Mouse (Mus musculus): ENCODE data around the gene Fam120a. TPM values are rescaled to one million over a fixed set of nuclear protein-coding genes. Genes with fewer than 3 reads are reported as not detected.

Fam120a gene
- polyA plus RNA-seq, 1 experiment: 10.8 TPM

DNA sequence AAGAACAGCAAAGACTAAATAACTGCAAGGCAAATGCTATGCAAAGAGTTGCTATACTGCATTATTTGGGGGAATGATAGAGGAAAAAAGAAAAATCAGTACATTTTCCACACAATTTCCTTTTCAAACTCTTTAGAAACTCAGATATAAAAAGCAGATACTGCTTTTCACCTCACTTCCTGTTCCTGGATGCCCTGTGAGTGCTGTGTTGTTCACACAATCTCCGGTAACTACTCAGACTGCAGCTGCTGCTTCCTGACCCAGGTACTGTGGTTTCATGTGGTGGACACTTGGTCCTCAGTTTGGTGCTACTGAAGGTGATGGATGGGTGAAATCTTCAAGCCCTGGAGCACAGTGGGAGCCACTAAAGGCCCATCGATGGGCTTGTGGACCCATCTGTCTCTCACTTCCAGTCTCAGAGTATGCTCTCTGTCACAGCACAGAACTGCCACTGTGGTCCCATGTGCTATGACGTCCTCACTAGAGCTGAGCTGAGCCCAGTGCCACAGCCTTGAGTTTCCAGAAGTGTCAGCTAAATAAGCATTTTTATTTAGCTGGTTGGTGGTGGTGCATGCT is 38.2 kb downstream of the Fam120a start:
- TF ChIP-seq TAL1 (IDR thresholded peaks at IDR 0.05; ENCODE audit: low read length) (no peak), GATA1 (IDR thresholded peaks at IDR 0.05; ENCODE audit: low read length) (no peak)
- Histone ChIP-seq H3K27me3 (ENCODE audit: control insufficient read depth) (no peaks in the 10 kb centered on the region), H3K9me3 (ENCODE audit: control insufficient read depth, low read length) (no peaks in the 10 kb centered on the region), H3K36me3 (ENCODE audit: control insufficient read depth) (peaks cover 93% of the 10 kb centered on the region), H3K4me3 (replicated peaks) (no peak overlapping the region), H3K4me1 (ENCODE audit: control insufficient read depth) (peaks cover 13% of the 10 kb centered on the region)

DNA sequence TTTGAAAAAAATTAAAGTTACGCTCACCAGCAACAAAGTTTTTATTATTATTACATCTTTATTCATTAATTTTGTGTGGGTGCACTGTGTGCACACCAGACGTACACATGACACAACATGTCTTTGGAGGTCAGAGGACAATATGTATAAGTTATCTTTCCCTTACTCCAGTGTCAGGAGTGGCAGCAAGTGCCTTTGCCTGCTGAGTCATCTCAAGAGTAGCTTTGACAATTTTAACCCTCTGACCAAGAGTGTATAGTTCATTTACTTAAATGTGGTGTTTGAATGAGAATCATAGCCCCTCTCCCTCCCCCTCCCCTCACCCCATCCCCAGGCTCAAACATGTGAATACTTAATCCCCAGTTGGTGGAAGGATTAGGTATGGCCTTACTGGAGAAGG is 40.2 kb downstream of the Fam120a start:
- Histone ChIP-seq H3K4me3 (replicated peaks) (no peak overlapping the region), H3K36me3 (ENCODE audit: control insufficient read depth) (peaks cover 92% of the 10 kb centered on the region), H3K27me3 (ENCODE audit: control insufficient read depth) (no peaks in the 10 kb centered on the region), H3K4me1 (ENCODE audit: control insufficient read depth) (peaks cover 2% of the 10 kb centered on the region), H3K9me3 (ENCODE audit: control insufficient read depth, low read length) (no peaks in the 10 kb centered on the region)
- TF ChIP-seq TAL1 (IDR thresholded peaks at IDR 0.05; ENCODE audit: low read length): no peak
- TF ChIP-seq GATA1 (IDR thresholded peaks at IDR 0.05; ENCODE audit: low read length): no peak

DNA sequence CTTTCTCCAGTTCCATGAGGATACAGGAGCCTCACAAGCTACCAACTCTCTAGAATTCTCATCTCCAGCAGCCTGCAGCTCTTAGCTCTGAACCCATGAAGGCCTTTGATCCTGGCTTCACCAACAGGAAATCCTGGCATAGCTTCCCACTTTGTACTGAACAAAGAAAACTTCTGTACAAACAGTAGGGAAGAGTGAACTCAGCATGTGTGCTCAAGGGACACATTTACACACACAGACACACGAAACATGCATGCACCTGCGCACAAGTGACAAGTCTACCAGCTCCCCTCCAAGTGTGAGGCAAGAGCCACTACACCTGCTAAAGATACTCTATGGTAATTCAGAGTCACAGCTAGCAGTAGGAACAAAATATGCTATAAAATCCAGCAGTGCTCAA is 45.1 kb downstream of the Fam120a start:
- Histone ChIP-seq H3K36me3 (ENCODE audit: control insufficient read depth) (peaks cover 91% of the 10 kb centered on the region), H3K4me3 (replicated peaks) (no peak overlapping the region), H3K9me3 (ENCODE audit: control insufficient read depth, low read length) (no peaks in the 10 kb centered on the region), H3K27me3 (ENCODE audit: control insufficient read depth) (no peaks in the 10 kb centered on the region), H3K4me1 (ENCODE audit: control insufficient read depth) (no peaks in the 10 kb centered on the region; the same call in 1 of the 2 replicates)
- TF ChIP-seq GATA1 (IDR thresholded peaks at IDR 0.05; ENCODE audit: low read length) (no peak), TAL1 (IDR thresholded peaks at IDR 0.05; ENCODE audit: low read length) (no peak)

DNA sequence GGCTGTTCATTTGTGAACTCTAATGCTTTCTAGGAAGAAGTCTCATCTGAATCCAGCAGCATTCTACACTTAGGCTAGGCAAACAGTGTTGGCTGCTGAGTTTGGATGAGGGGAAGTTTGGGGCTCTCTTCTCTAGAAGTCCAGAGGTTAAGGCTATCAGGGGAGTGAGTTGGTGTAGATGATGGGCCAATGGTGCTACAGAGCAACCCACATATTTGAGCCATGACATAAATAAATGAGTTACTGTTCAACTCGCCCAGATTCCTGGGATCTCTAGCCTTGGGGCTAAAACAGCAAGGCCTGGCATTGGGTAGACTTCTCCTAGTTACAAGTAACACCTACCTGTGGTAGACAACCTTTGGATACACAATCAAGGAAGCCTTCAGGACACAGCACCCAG is 46.6 kb downstream of the Fam120a start:
- TF ChIP-seq GATA1 (IDR thresholded peaks at IDR 0.05; ENCODE audit: low read length) (no peak), TAL1 (IDR thresholded peaks at IDR 0.05; ENCODE audit: low read length) (no peak)
- peaks cover 92% of the 10 kb centered on the region for H3K36me3 ChIP-seq (ENCODE audit: control insufficient read depth)
- no peaks in the 10 kb centered on the region for H3K4me1 ChIP-seq (ENCODE audit: control insufficient read depth)
- H3K4me3 ChIP-seq (replicated peaks): no peak overlapping the region
- no peaks in the 10 kb centered on the region for H3K27me3 ChIP-seq (ENCODE audit: control insufficient read depth)
- no peaks in the 10 kb centered on the region for H3K9me3 ChIP-seq (ENCODE audit: control insufficient read depth, low read length)

DNA sequence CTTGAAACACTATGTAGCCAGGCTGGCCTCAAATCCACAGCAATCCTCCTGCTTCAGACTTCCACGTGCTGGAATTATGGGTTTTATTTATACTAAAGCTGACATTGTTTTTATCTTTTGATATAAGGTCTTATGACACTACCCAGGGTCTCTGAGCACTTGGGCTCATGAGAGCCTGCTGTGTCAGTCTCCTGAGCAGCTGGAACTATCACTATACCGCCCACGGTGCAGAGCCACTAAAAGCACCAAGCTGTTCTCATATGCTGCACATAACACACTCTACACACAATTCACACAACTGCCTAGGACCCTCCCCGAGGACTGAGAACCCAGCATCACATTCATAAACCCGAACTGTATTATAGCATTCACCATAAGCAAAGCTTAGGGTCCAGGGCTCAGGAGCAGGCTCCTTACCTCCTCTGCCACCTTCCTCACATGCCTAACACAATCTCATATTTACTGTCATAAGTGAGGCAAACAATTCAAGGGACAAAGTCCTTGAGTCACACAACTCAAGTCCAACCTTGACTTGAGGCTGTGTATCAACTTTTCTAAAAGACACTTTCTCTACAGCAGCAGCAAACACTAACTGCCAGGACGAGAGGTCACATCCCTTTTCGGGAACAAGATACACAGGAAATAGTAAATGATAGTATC is 47.9 kb downstream of the Fam120a start:
- H3K4me1 ChIP-seq (ENCODE audit: control insufficient read depth): no peaks in the 10 kb centered on the region
- H3K27me3 ChIP-seq (ENCODE audit: control insufficient read depth): no peaks in the 10 kb centered on the region
- peaks cover 94% of the 10 kb centered on the region for H3K36me3 ChIP-seq (ENCODE audit: control insufficient read depth)
- H3K9me3 ChIP-seq (ENCODE audit: control insufficient read depth, low read length): no peaks in the 10 kb centered on the region
- no peak for TF ChIP-seq TAL1 (IDR thresholded peaks at IDR 0.05; ENCODE audit: low read length)
- TF ChIP-seq GATA1 (IDR thresholded peaks at IDR 0.05; ENCODE audit: low read length): no peak
- H3K4me3 ChIP-seq (replicated peaks): no peak overlapping the region

DNA sequence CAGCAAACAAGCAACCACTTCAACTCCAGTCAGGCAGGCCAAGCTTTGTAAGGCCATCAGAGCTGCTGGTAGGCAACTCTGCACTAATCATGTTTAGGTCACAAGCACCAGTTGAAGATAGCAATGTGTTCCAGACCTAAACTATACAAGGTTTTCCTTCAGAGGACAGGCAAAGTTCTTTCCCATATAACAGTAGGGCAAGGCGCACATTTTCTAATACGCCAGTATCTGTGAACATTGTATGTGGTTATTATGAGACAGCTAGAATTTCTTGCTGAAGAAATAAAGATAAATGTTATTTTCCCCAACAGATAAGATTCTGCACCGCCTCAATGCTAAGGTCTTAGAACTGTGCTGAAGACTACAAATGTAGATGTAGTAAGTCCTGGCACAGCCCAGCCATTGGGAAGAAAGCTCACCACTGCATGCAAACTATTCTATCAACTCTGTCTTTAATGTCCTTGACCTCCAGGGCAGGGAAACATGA is 50.7 kb downstream of the Fam120a start:
- peaks cover 95% of the 10 kb centered on the region for H3K36me3 ChIP-seq (ENCODE audit: control insufficient read depth)
- no peak overlapping the region for H3K4me3 ChIP-seq (replicated peaks)

DNA sequence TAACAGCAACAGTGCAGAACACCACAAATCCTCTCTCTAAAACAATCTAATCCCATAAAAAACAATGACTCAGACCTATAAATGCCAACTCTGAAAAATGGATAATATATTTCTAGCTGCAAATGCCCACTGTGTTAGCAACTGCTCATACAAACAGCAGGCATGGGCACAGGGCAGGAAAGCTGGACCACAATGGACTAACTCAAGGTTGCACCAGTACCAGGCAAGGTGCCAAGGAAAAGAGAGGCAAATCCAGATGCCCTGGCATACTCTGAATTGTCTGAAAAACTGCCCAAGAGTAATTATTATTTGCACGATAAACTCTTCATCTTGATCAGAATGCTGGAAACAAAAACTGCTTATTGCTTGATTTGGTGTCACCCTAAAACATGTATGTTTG is 54.1 kb downstream of the Fam120a start:
- TF ChIP-seq GATA1 (IDR thresholded peaks at IDR 0.05; ENCODE audit: low read length): no peak
- no peak for TF ChIP-seq TAL1 (IDR thresholded peaks at IDR 0.05; ENCODE audit: low read length)
- no peaks in the 10 kb centered on the region for H3K9me3 ChIP-seq (ENCODE audit: control insufficient read depth, low read length)
- H3K4me1 ChIP-seq (ENCODE audit: control insufficient read depth): no peaks in the 10 kb centered on the region
- no peaks in the 10 kb centered on the region for H3K27me3 ChIP-seq (ENCODE audit: control insufficient read depth)
- H3K4me3 ChIP-seq (replicated peaks): no peak overlapping the region
- H3K36me3 ChIP-seq (ENCODE audit: control insufficient read depth): peaks cover 95% of the 10 kb centered on the region

More for the DNA sequence above, 50.7 kb downstream of the Fam120a start:
- no peak for TF ChIP-seq GATA1 (IDR thresholded peaks at IDR 0.05; ENCODE audit: low read length)
- no peak for TF ChIP-seq TAL1 (IDR thresholded peaks at IDR 0.05; ENCODE audit: low read length)
- Histone ChIP-seq H3K9me3 (ENCODE audit: control insufficient read depth, low read length) (no peaks in the 10 kb centered on the region), H3K27me3 (ENCODE audit: control insufficient read depth) (no peaks in the 10 kb centered on the region), H3K4me1 (ENCODE audit: control insufficient read depth) (no peaks in the 10 kb centered on the region)

DNA sequence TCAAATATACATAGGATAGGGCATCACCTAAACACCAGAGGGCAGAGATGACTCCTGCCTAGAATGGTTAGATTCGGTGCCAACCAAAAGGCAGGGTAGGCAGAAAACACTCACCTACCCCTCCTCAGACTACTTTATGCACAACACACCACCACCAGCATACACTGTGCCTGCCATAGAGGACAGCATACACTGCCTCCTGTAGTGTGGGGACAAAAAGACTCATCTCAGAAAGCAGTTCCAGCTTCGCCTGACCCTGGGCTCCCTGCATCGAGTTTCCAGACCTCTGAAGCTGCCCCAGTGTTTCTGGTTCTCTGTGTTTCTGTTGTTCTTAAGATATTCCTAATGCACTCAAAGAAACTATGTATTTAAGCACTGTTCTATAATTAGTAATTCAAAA is 54.7 kb downstream of the Fam120a start:
- Histone ChIP-seq H3K4me3 (replicated peaks) (no peak overlapping the region), H3K9me3 (ENCODE audit: control insufficient read depth, low read length) (no peaks in the 10 kb centered on the region), H3K36me3 (ENCODE audit: control insufficient read depth) (peaks cover 97% of the 10 kb centered on the region), H3K27me3 (ENCODE audit: control insufficient read depth) (no peaks in the 10 kb centered on the region), H3K4me1 (ENCODE audit: control insufficient read depth) (no peaks in the 10 kb centered on the region)
- TF ChIP-seq TAL1 (IDR thresholded peaks at IDR 0.05; ENCODE audit: low read length): no peak
- TF ChIP-seq GATA1 (IDR thresholded peaks at IDR 0.05; ENCODE audit: low read length): no peak

DNA sequence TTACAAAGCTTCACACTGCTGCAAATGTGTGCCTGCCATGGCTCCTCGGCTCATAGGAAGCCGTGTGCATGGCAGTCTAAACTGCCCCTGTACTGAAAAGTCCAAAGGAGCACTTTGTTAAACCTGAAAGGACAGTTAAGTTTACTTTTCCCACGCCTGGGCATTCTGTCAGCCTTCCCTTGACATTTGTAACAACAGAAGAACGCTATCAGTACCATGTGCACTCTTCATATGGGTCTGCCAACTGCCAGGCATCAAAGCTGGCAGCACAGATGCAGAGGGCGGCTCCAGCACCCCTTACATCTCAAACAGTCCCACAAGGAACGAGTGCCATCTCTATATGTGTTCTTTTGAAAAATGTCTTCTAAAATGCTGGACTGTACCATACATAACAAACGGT is 56.4 kb downstream of the Fam120a start:
- Histone ChIP-seq H3K4me1 (ENCODE audit: control insufficient read depth) (no peaks in the 10 kb centered on the region), H3K4me3 (replicated peaks) (no peak overlapping the region), H3K27me3 (ENCODE audit: control insufficient read depth) (no peaks in the 10 kb centered on the region), H3K9me3 (ENCODE audit: control insufficient read depth, low read length) (no peaks in the 10 kb centered on the region), H3K36me3 (ENCODE audit: control insufficient read depth) (peaks cover 99% of the 10 kb centered on the region)
- TF ChIP-seq TAL1 (IDR thresholded peaks at IDR 0.05; ENCODE audit: low read length) (no peak), GATA1 (IDR thresholded peaks at IDR 0.05; ENCODE audit: low read length) (no peak)

Data from erythroblast, embryonic 14.5 days (primary cell).